Mouse (Mus musculus): ENCODE data around the gene Fsd2.

- TF ChIP-seq CTCF (conservative IDR thresholded peaks at IDR 0.05; ENCODE audit: low read length) = no peak
- TF ChIP-seq NANOG (IDR thresholded peaks at IDR 0.05; ENCODE audit: borderline replicate concordance, low read length) = no peak
- TF ChIP-seq POU5F1 (IDR thresholded peaks at IDR 0.05; ENCODE audit: borderline replicate concordance, low read length) = no peak
Observed at GRCm38 (mm10) chr7:81605489-81605888, 38.7 kb upstream of the Fsd2 start.
